28 mouse cellular contexts compared by ENCODE assay signal in genomic region chr17:88870342-88870985, GRCm38 (mm10).
DNase-seq lines count a peak whose midpoint lies in the region; ATAC-seq and TF ChIP-seq lines count a peak whose summit lies in the region.
"Had no signal": no experiment of that assay in that cellular context is flagged by ENCODE, and none has a peak within 500 bp of the region (broad histone marks: within the 10 kb centered on the region; RNA-seq: fewer than 3 reads in every experiment).

No protein-coding gene starts in this region.

- H3K27ac ChIP-seq in forebrain, embryonic 12.5 days = no peak overlapping the region
- no peak overlapping the region for H3K27ac ChIP-seq in forebrain, postnatal 0 days (ENCODE audit: low read depth, low read length)
- no peak overlapping the region for H3K27ac ChIP-seq in intestine, embryonic 14.5 days (ENCODE audit: low read depth)
- H3K27ac ChIP-seq in intestine, embryonic 15.5 days = no peak overlapping the region
- H3K27ac ChIP-seq in midbrain, embryonic 15.5 days = no peak overlapping the region
- H3K27ac ChIP-seq in liver, embryonic 11.5 days (ENCODE audit: low read depth, low read length) = no peak overlapping the region
- H3K27ac ChIP-seq: heart, adult 2 months; hindbrain, postnatal 0 days; liver, embryonic 13.5 days; neural tube, embryonic 13.5 days had no signal

- no peak for DNase-seq in forebrain, postnatal 0 days
- DNase-seq in intestine, embryonic 14.5 days (ENCODE audit: low spot score) = peak; percentile 20
- DNase-seq in brain, embryonic 14.5 days (ENCODE audit: low read depth) = peak; percentile 44
- DNase-seq in liver, embryonic 11.5 days (ENCODE audit: low spot score) = no peak
- DNase-seq in thymus, postnatal 14 days = no peak
- DNase-seq: adrenal gland, adult 2 months; adrenal gland, postnatal 36 days; cerebellum, adult 11 months; cerebellum, adult 9-11 months; gastrocnemius, postnatal 25 days; heart, adult 2 months; kidney, adult 9 months; kidney, postnatal 10 days; layer of hippocampus, postnatal 36 days; left cerebral cortex, postnatal 4 days; liver, embryonic 13.5 days; lung, adult 18-20 months; lung, postnatal 10 days; right cerebral cortex, postnatal 14 days had no signal

- no peaks in the 10 kb centered on the region for H3K27me3 ChIP-seq in forebrain, embryonic 12.5 days
- H3K27me3 ChIP-seq in forebrain, postnatal 0 days (ENCODE audit: insufficient read depth, low read length) = no peaks in the 10 kb centered on the region
- H3K27me3 ChIP-seq in intestine, embryonic 14.5 days (replicated peaks; ENCODE audit: control insufficient read depth, insufficient read depth, low read length) = no peaks in the 10 kb centered on the region
- no peaks in the 10 kb centered on the region for H3K27me3 ChIP-seq in intestine, embryonic 15.5 days (replicated peaks)
- H3K27me3 ChIP-seq in midbrain, embryonic 15.5 days (replicated peaks) = no peaks in the 10 kb centered on the region
- no peaks in the 10 kb centered on the region for H3K27me3 ChIP-seq in liver, embryonic 11.5 days (replicated peaks; ENCODE audit: control insufficient read depth, insufficient read depth, low read length)
- H3K27me3 ChIP-seq: liver, embryonic 13.5 days; neural tube, embryonic 13.5 days had no signal

- ATAC-seq in forebrain, embryonic 12.5 days (ENCODE audit: low FRiP score) = peak; percentile 36; the same call in 1 of the 2 replicates
- no peak for ATAC-seq in forebrain, postnatal 0 days
- no peak for ATAC-seq in intestine, embryonic 14.5 days (replicated peaks; ENCODE audit: low FRiP score, low TSS enrichment, low read depth)
- no peak for ATAC-seq in intestine, embryonic 15.5 days
- ATAC-seq in midbrain, embryonic 15.5 days (replicated peaks) = peak; percentile 60; the same call in 1 of the 2 replicates
- no peak for ATAC-seq in liver, embryonic 11.5 days (replicated peaks; ENCODE audit: low FRiP score)
- ATAC-seq: activated CD4-positive, CD25-positive, alpha-beta regulatory T cell, adult 4 months; hindbrain, postnatal 0 days; intestine, postnatal 0 days had no signal

- 69% methylated on average over 4 of the region's 4 CpGs for WGBS in forebrain, embryonic 12.5 days
- 56% methylated on average over 4 of the region's 4 CpGs for WGBS in forebrain, postnatal 0 days
- WGBS in intestine, embryonic 14.5 days = 81% methylated on average over 4 of the region's 4 CpGs
- WGBS in intestine, embryonic 15.5 days = 79% methylated on average over 4 of the region's 4 CpGs
- 60% methylated on average over 4 of the region's 4 CpGs for WGBS in midbrain, embryonic 15.5 days
- 76% methylated on average over 4 of the region's 4 CpGs for WGBS in liver, embryonic 11.5 days

- H3K4me2 ChIP-seq in forebrain, embryonic 12.5 days = no peak overlapping the region
- no peak overlapping the region for H3K4me2 ChIP-seq in forebrain, postnatal 0 days (ENCODE audit: low read depth)
- no peak overlapping the region for H3K4me2 ChIP-seq in intestine, embryonic 14.5 days (ENCODE audit: low read length)
- H3K4me2 ChIP-seq in intestine, embryonic 15.5 days (replicated peaks) = no peak overlapping the region
- no peak overlapping the region for H3K4me2 ChIP-seq in midbrain, embryonic 15.5 days
- H3K4me2 ChIP-seq in liver, embryonic 11.5 days = no peak overlapping the region
- H3K4me2 ChIP-seq: liver, embryonic 13.5 days; neural tube, embryonic 13.5 days had no signal

- no peak for TF ChIP-seq POLR2A in brain, embryonic 14.5 days (IDR thresholded peaks at IDR 0.05; ENCODE audit: borderline replicate concordance, extremely low read depth, insufficient read depth, insufficient read length, poor library complexity, severe bottlenecking)

- H3K4me3 ChIP-seq in forebrain, embryonic 12.5 days (replicated peaks) = no peak overlapping the region
- H3K4me3 ChIP-seq in forebrain, postnatal 0 days (ENCODE audit: low read depth, low read length) = no peak overlapping the region
- no peak overlapping the region for H3K4me3 ChIP-seq in intestine, embryonic 14.5 days (ENCODE audit: low read depth, low read length)
- no peak overlapping the region for H3K4me3 ChIP-seq in intestine, embryonic 15.5 days (replicated peaks)
- H3K4me3 ChIP-seq in midbrain, embryonic 15.5 days = no peak overlapping the region
- H3K4me3 ChIP-seq in liver, embryonic 11.5 days (ENCODE audit: low read depth, low read length) = no peak overlapping the region
- H3K4me3 ChIP-seq: erythroblast, embryonic 14.5 days; heart, adult 2 months; liver, embryonic 13.5 days; myocyte; neural tube, embryonic 13.5 days had no signal

- no peaks in the 10 kb centered on the region for H3K36me3 ChIP-seq in forebrain, embryonic 12.5 days (replicated peaks)
- H3K36me3 ChIP-seq in forebrain, postnatal 0 days (ENCODE audit: insufficient read depth) = no peaks in the 10 kb centered on the region
- no peaks in the 10 kb centered on the region for H3K36me3 ChIP-seq in intestine, embryonic 14.5 days (ENCODE audit: control insufficient read depth, insufficient read depth, low read length)
- no peaks in the 10 kb centered on the region for H3K36me3 ChIP-seq in intestine, embryonic 15.5 days
- H3K36me3 ChIP-seq in midbrain, embryonic 15.5 days (replicated peaks) = no peaks in the 10 kb centered on the region
- no peaks in the 10 kb centered on the region for H3K36me3 ChIP-seq in liver, embryonic 11.5 days (ENCODE audit: control insufficient read depth, insufficient read depth, low read length)
- H3K36me3 ChIP-seq: liver, embryonic 13.5 days; neural tube, embryonic 13.5 days had no signal

- no peaks in the 10 kb centered on the region for H3K9me3 ChIP-seq in forebrain, embryonic 12.5 days
- no peaks in the 10 kb centered on the region for H3K9me3 ChIP-seq in forebrain, postnatal 0 days (ENCODE audit: low read length)
- no peaks in the 10 kb centered on the region for H3K9me3 ChIP-seq in intestine, embryonic 14.5 days (ENCODE audit: control insufficient read depth, low read length)
- H3K9me3 ChIP-seq in intestine, embryonic 15.5 days = no peaks in the 10 kb centered on the region
- no peaks in the 10 kb centered on the region for H3K9me3 ChIP-seq in midbrain, embryonic 15.5 days
- no peaks in the 10 kb centered on the region for H3K9me3 ChIP-seq in liver, embryonic 11.5 days (ENCODE audit: control insufficient read depth, low read length)
- H3K9me3 ChIP-seq: liver, embryonic 13.5 days; neural tube, embryonic 13.5 days had no signal

- TF ChIP-seq CTCF in forebrain, postnatal 0 days (IDR thresholded peaks at IDR 0.05; ENCODE audit: low read depth) = no peak
- no peak for TF ChIP-seq CTCF in brain, embryonic 14.5 days (IDR thresholded peaks at IDR 0.05; ENCODE audit: borderline replicate concordance, extremely low read depth, insufficient read depth, insufficient read length)

- H3K4me1 ChIP-seq in forebrain, embryonic 12.5 days = peaks cover 6% of the 10 kb centered on the region
- no peaks in the 10 kb centered on the region for H3K4me1 ChIP-seq in forebrain, postnatal 0 days (ENCODE audit: insufficient read depth)
- H3K4me1 ChIP-seq in intestine, embryonic 14.5 days (replicated peaks; ENCODE audit: control insufficient read depth, insufficient read depth, low read length) = no peaks in the 10 kb centered on the region
- no peaks in the 10 kb centered on the region for H3K4me1 ChIP-seq in intestine, embryonic 15.5 days (replicated peaks)
- H3K4me1 ChIP-seq in midbrain, embryonic 15.5 days = no peaks in the 10 kb centered on the region
- no peaks in the 10 kb centered on the region for H3K4me1 ChIP-seq in liver, embryonic 11.5 days (replicated peaks; ENCODE audit: control insufficient read depth, insufficient read depth, low read length)
- H3K4me1 ChIP-seq: liver, embryonic 13.5 days; neural tube, embryonic 13.5 days had no signal

- H3K9ac ChIP-seq in forebrain, embryonic 12.5 days = no peak overlapping the region
- no peak overlapping the region for H3K9ac ChIP-seq in forebrain, postnatal 0 days
- H3K9ac ChIP-seq in intestine, embryonic 14.5 days (ENCODE audit: low read length) = no peak overlapping the region
- no peak overlapping the region for H3K9ac ChIP-seq in intestine, embryonic 15.5 days
- no peak overlapping the region for H3K9ac ChIP-seq in midbrain, embryonic 15.5 days
- no peak overlapping the region for H3K9ac ChIP-seq in liver, embryonic 11.5 days (ENCODE audit: low read depth, low read length)
- H3K9ac ChIP-seq: liver, embryonic 13.5 days; neural tube, embryonic 13.5 days had no signal

Comparison
In these comparisons a context has a peak if more than half of its experiments do, and no peak if none do; other contexts are left out.
1. ATAC-seq: peak in forebrain, embryonic 12.5 days (single experiment) and midbrain, embryonic 15.5 days (single experiment); none in forebrain, postnatal 0 days (single experiment), intestine, embryonic 14.5 days (single experiment), intestine, embryonic 15.5 days (single experiment) and liver, embryonic 11.5 days (single experiment).
2. DNase-seq: peak in intestine, embryonic 14.5 days (single experiment) and brain, embryonic 14.5 days (single experiment); none in forebrain, postnatal 0 days (single experiment), liver, embryonic 11.5 days (single experiment) and thymus, postnatal 14 days (single experiment).